In the genomic region with DNA sequence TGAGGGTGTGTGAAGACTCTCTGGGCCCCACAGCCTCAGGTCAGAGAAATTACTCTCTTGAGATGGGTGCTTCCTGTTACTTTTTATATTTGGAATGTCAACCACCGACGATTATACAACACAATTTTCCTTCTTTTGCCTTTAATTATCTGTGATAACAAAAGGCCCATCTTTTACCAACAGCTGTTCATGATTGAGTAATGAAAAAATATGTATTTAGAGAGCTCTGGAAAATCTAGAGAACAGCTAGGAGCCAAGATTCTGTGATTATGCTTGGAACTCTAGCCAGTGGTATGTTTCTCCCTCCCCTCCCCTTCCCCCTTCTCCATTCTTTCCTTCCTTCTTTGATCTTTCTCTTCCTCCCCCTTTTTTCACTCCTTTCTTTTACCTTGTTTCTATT, we compare ENCODE assay signal across 25 mouse cellular contexts.
"Had no signal": no experiment of that assay in that cellular context is flagged by ENCODE, and none has a peak within 500 bp of the region (broad histone marks: within the 10 kb centered on the region; RNA-seq: fewer than 3 reads in every experiment).

No protein-coding gene starts in this region.

- DNase-seq: gastrocnemius, adult 2 months; gastrocnemius, postnatal 10 days; gastrocnemius, postnatal 25 days; heart, adult 2 months; heart, postnatal 14 days; heart, postnatal 36 days; kidney, adult 18-20 months; kidney, adult 8-10 months; kidney, postnatal 10 days; kidney, postnatal 25 days; kidney, postnatal 4 days; liver had no signal

- H3K4me3 ChIP-seq: gastrocnemius, adult 2 months; heart, adult 2 months; heart, embryonic 13.5 days; heart, embryonic 15.5 days; hindbrain, embryonic 10.5 days; hindbrain, embryonic 12.5 days; intestine, embryonic 15.5 days; left cerebral cortex, adult 2 months; limb, embryonic 10.5 days; limb, embryonic 12.5 days had no signal

- H3K9me3 ChIP-seq: heart, embryonic 13.5 days; heart, embryonic 15.5 days; hindbrain, embryonic 10.5 days; hindbrain, embryonic 12.5 days; intestine, embryonic 15.5 days; limb, embryonic 10.5 days; limb, embryonic 12.5 days had no signal

- ATAC-seq: hindbrain, embryonic 16.5 days; inflammation-experienced regulatory T-cells, adult 6 months; intestine, embryonic 15.5 days; intestine, postnatal 0 days had no signal

- H3K27ac ChIP-seq: gastrocnemius, adult 2 months; heart, adult 2 months; heart, embryonic 13.5 days; heart, embryonic 15.5 days; hindbrain, embryonic 10.5 days; hindbrain, embryonic 12.5 days; hindbrain, embryonic 14.5 days; intestine, embryonic 15.5 days; left cerebral cortex, adult 2 months; limb, embryonic 10.5 days; limb, embryonic 12.5 days had no signal

- H3K27me3 ChIP-seq: heart, embryonic 13.5 days; heart, embryonic 15.5 days; hindbrain, embryonic 12.5 days; intestine, embryonic 15.5 days; limb, embryonic 12.5 days had no signal

- H3K36me3 ChIP-seq: heart, embryonic 13.5 days; heart, embryonic 15.5 days; hindbrain, embryonic 10.5 days; hindbrain, embryonic 12.5 days; intestine, embryonic 15.5 days; limb, embryonic 10.5 days; limb, embryonic 12.5 days had no signal

- H3K9ac ChIP-seq: heart, embryonic 13.5 days; heart, embryonic 15.5 days; hindbrain, embryonic 12.5 days; hindbrain, embryonic 14.5 days; intestine, embryonic 15.5 days; limb, embryonic 12.5 days had no signal

- H3K4me1 ChIP-seq: heart, embryonic 13.5 days; heart, embryonic 15.5 days; hindbrain, embryonic 10.5 days; hindbrain, embryonic 12.5 days; intestine, embryonic 15.5 days; limb, embryonic 10.5 days; limb, embryonic 12.5 days had no signal

- H3K4me2 ChIP-seq: heart, embryonic 11.5 days; heart, embryonic 13.5 days; heart, embryonic 15.5 days; hindbrain, embryonic 12.5 days; hindbrain, embryonic 14.5 days; intestine, embryonic 15.5 days; limb, embryonic 12.5 days had no signal
